Mouse (Mus musculus) C2C12 (cell line): ENCODE data around the gene Plxna2.

Source experiments
- CTCF ChIP-seq: IDR thresholded peaks from one replicate; pipeline ENCODE4 v1.5.1; 2011; ENCODE audit not compliant: control insufficient read depth, insufficient read depth, insufficient read length
- MAX ChIP-seq: IDR thresholded peaks from one replicate; pipeline ENCODE4 v1.6.1; 2011; ENCODE audit warnings: mild to moderate bottlenecking, control low read depth
- MYOG ChIP-seq: IDR thresholded peaks from one replicate; pipeline ENCODE4 v1.6.1; 2011; ENCODE audit not compliant: control insufficient read depth, insufficient read length; ENCODE audit errors: extremely low read depth
- USF1 ChIP-seq: IDR thresholded peaks from one replicate; pipeline ENCODE4 v1.6.1; 2011; ENCODE audit warnings: low read depth, mild to moderate bottlenecking, control low read depth, moderate library complexity

GRCm38 (mm10) chr1:194665715-194666114 is 47.7 kb downstream of the Plxna2 start:
- TF ChIP-seq CTCF (no peak), USF1 (no peak), MYOG (no peak), MAX (no peak)
